Mouse (Mus musculus) heart, embryonic 14.5 days (tissue): ENCODE measurements around the gene Kcnk13. TPM values are rescaled to one million over a fixed set of nuclear protein-coding genes. Genes with fewer than 3 reads are reported as not detected.
A peak's percentile ranks its signal among the peaks of the same experiment; 100 is the strongest.

Source experiments
- ATAC-seq: fragments of 200-750 bp; cut with Nextera tagmentation; 2 replicates; pipeline ENCODE4 v1.8.0; 2017; ENCODE audit warnings: low read depth, moderate TSS enrichment; ENCODE audit not compliant: insufficient number of reproducible peaks, insufficient read depth, low FRiP score
- H3K27ac ChIP-seq, 2 experiments: fragments of 200-500 bp in 1 of 2; fragments of 300-500 bp in 1 of 2; sonication (generic) in 1 of 2; replicated peaks in 1 of 2; 2 replicates each; pipeline ENCODE4 v1.5.1; 2012 to 2014; ENCODE audit warnings: low read depth in 2 of 2, low read length in 2 of 2, control low read depth in 1 of 2, mild to moderate bottlenecking in 1 of 2, mixed read lengths in 1 of 2; ENCODE audit not compliant: control insufficient read depth in 1 of 2, insufficient read depth in 1 of 2
- H3K27me3 ChIP-seq: fragments of 300-500 bp; sonication (generic); 2 replicates; pipeline ENCODE4 v1.6.1; 2014; ENCODE audit warnings: mild to moderate bottlenecking, low read length, control low read depth; ENCODE audit not compliant: control insufficient read depth, insufficient read depth
- H3K36me3 ChIP-seq: fragments of 300-500 bp; sonication (generic); 2 replicates; pipeline ENCODE4 v1.6.1; 2014; ENCODE audit warnings: mild to moderate bottlenecking, control low read depth, low read length, mixed read lengths; ENCODE audit not compliant: control insufficient read depth, insufficient read depth
- H3K4me1 ChIP-seq, 2 experiments: fragments of 200-500 bp in 1 of 2; fragments of 300-500 bp in 1 of 2; sonication (generic) in 1 of 2; 2 replicates each; pipeline ENCODE4 v1.6.1; 2012 to 2014; ENCODE audit warnings: low read length in 2 of 2, control low read depth in 1 of 2, mixed read lengths in 1 of 2; ENCODE audit not compliant: control insufficient read depth in 2 of 2, insufficient read depth in 2 of 2
- H3K4me2 ChIP-seq: fragments of 300-500 bp; sonication (generic); 2 replicates; pipeline ENCODE4 v1.6.1; 2014; ENCODE audit warnings: mild to moderate bottlenecking, low read length
- H3K4me3 ChIP-seq, 2 experiments: fragments of 200-500 bp in 1 of 2; fragments of 300-500 bp in 1 of 2; sonication (generic) in 1 of 2; 2 replicates each; pipeline ENCODE4 v1.5.1; 2012 to 2014; ENCODE audit warnings: low read length in 2 of 2, mild to moderate bottlenecking in 2 of 2, control low read depth in 1 of 2, low read depth in 1 of 2, moderate library complexity in 1 of 2; ENCODE audit not compliant: control insufficient read depth in 1 of 2, insufficient read depth in 1 of 2
- H3K9ac ChIP-seq: fragments of 300-500 bp; sonication (generic); 2 replicates; pipeline ENCODE4 v1.6.1; 2014; ENCODE audit warnings: mild to moderate bottlenecking, low read length
- H3K9me3 ChIP-seq: fragments of 300-500 bp; sonication (generic); 2 replicates; pipeline ENCODE4 v1.6.1; 2016; ENCODE audit warnings: low read length, control low read depth; ENCODE audit not compliant: control insufficient read depth
- WGBS: fragments of 180-500 bp; shearing (Covaris S2); extraction: QIAGEN DNeasy Blood & Tissue Kit; methylation state at CpG from one replicate; pipeline ENCODE4 v1.1.7; 2014; 5-methylcytosine and 5-hydroxymethylcytosine counted together
- polyA plus RNA-seq: library from polyadenylated mRNA; unstranded; fragments of >200 nt; fragmentation: Nextera tagmentation; extraction: Ambion mirVana; gene quantifications from 2 replicates; pipeline ENCODE4 v1.2.1, GENCODE M21; 2014

The Kcnk13 gene
- polyA plus RNA-seq, result 0.08 and 0.31 TPM in 2 replicates

- Histone ChIP-seq H3K9me3 (no peaks in the 10 kb centered on the region), H3K4me2 (peak within 1 kb of the TSS; percentile 95), H3K9ac (peak within 1 kb of the TSS; percentile 57), H3K27ac (no peak within 1 kb of the TSS), H3K27me3 (peaks cover 73% of the 10 kb centered on the region), H3K36me3 (no peaks in the 10 kb centered on the region), H3K4me1 (peaks cover 2 to 23% of the 10 kb centered on the region in 2 experiments; a peak in 3 of 4 replicates), H3K4me3 (peak within 1 kb of the TSS; percentile 48 to 56)
- WGBS, result 2% methylated on average over 39 of the region's 39 CpGs
- ATAC-seq, result 0 out of 2 replicates have a peak, but pooled peaks have one; percentile 51
Measured at GRCm38 (mm10) chr12:99964301-99965202, at the start of gene Kcnk13. Gene Kcnk13, plus strand, starts transcription at chr12:99964499.

DNA sequence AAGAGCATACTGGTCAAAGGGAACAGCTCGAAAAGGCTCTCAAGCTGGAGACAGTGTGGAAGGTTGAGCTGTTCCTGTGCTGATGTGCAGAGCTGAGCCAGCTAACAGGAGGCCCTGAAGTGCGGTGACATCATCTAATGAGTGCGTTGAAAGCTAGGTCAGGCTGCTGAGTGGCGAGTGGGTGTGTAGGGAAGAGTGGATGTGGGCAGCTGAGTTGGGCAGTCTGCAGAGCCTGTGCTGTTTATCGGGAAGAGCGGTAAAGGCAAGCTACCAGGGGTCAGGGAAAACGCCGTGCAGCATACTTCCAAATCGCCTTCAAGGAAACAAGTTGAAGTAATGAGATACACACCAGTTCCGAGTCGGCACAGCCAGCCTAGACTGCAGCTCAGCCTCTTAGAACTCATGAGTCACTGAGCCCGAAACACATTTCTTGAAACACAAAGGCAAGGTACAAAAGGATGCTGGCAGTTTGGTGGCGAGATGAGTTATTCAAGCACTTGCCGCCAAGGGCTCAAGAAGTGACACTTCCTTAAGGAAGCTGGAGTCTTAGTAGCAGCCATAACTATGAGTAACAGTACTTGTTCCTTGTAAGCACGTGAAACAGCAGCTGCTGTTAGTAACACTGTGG is 46.4 kb upstream of the Kcnk13 start:
- H3K9ac ChIP-seq, result peak overlapping the region; percentile 21; the same call in 1 of the 2 replicates
- H3K4me1 ChIP-seq, result peaks cover 7 to 13% of the 10 kb centered on the region in 2 experiments
- peaks cover 30% of the 10 kb centered on the region for H3K36me3 ChIP-seq
- H3K27ac ChIP-seq, result peak overlapping the region; percentile 30 to 60; a peak in 2 of 4 replicates
- H3K9me3 ChIP-seq, result no peaks in the 10 kb centered on the region
- H3K4me2 ChIP-seq, result peak overlapping the region; percentile 35; the same call in 1 of the 2 replicates
- no peak overlapping the region for H3K4me3 ChIP-seq
- 38% methylated on average over 15 of the region's 15 CpGs for WGBS
- ATAC-seq, result peak; percentile 90
- H3K27me3 ChIP-seq, result no peaks in the 10 kb centered on the region

- Histone ChIP-seq H3K4me1 (peaks cover 12 to 19% of the 10 kb centered on the region in 2 experiments), H3K36me3 (peaks cover 22% of the 10 kb centered on the region), H3K27ac (no peak overlapping the region), H3K9ac (no peak overlapping the region), H3K4me3 (no peak overlapping the region), H3K4me2 (no peak overlapping the region), H3K27me3 (no peaks in the 10 kb centered on the region), H3K9me3 (no peaks in the 10 kb centered on the region)
- WGBS, result 86% methylated on average over 3 of the region's 3 CpGs
- ATAC-seq, result no peak
Measured at GRCm38 (mm10) chr12:99919636-99920035, 44.7 kb upstream of the Kcnk13 start.

DNA sequence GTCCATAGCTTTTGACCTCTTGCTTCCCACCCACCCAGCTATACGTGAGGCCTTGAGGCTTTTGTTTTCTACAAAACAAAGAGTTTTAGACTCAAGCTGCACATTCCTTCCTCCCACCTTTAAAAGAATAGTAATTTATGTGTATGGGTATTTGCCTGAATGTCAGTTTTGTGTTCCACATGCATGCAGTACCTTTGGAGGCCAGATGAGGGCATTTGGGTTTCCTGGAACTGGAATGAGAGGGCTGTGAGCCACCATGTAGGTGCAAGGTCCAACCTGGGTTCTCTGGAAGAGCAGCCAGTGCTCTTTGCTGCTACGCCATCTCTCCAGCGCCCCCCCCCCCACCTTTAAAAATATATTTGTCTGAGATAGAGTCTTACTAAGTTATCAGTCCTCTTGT is 43.3 kb upstream of the Kcnk13 start:
- Histone ChIP-seq H3K4me3 (no peak overlapping the region), H3K9me3 (no peaks in the 10 kb centered on the region), H3K36me3 (peaks cover 14% of the 10 kb centered on the region), H3K9ac (no peak overlapping the region), H3K4me1 (peaks cover 13 to 19% of the 10 kb centered on the region in 2 experiments), H3K27ac (no peak overlapping the region), H3K4me2 (no peak overlapping the region), H3K27me3 (no peaks in the 10 kb centered on the region)
- 92% methylated on average over 3 of the region's 3 CpGs for WGBS
- ATAC-seq, result no peak

GRCm38 (mm10) chr12:99923131-99923606 is 41.1 kb upstream of the Kcnk13 start:
- no peak overlapping the region for H3K9ac ChIP-seq
- no peak for ATAC-seq
- H3K4me2 ChIP-seq, result no peak overlapping the region
- 30% methylated on average over 5 of the region's 5 CpGs for WGBS
- no peaks in the 10 kb centered on the region for H3K9me3 ChIP-seq
- no peak overlapping the region for H3K27ac ChIP-seq
- no peaks in the 10 kb centered on the region for H3K27me3 ChIP-seq
- H3K4me1 ChIP-seq, result peaks cover 6 to 11% of the 10 kb centered on the region in 2 experiments
- peaks cover 21% of the 10 kb centered on the region for H3K36me3 ChIP-seq
- H3K4me3 ChIP-seq, result no peak overlapping the region

GRCm38 (mm10) chr12:99923703-99924102 is 40.6 kb upstream of the Kcnk13 start:
- ATAC-seq, result no peak
- Histone ChIP-seq H3K27me3 (no peaks in the 10 kb centered on the region), H3K4me3 (no peak overlapping the region), H3K36me3 (peaks cover 21% of the 10 kb centered on the region), H3K4me1 (peaks cover 6 to 8% of the 10 kb centered on the region in 2 experiments), H3K4me2 (no peak overlapping the region), H3K27ac (no peak overlapping the region), H3K9ac (no peak overlapping the region), H3K9me3 (no peaks in the 10 kb centered on the region)
- WGBS, result 63% methylated on average over 5 of the region's 5 CpGs

GRCm38 (mm10) chr12:99928311-99928710 is 36.0 kb upstream of the Kcnk13 start:
- Histone ChIP-seq H3K4me3 (no peak overlapping the region), H3K4me2 (no peak overlapping the region), H3K4me1 (peaks cover 2 to 7% of the 10 kb centered on the region in 2 experiments), H3K27me3 (no peaks in the 10 kb centered on the region), H3K36me3 (peaks cover 31% of the 10 kb centered on the region), H3K27ac (no peak overlapping the region), H3K9ac (no peak overlapping the region), H3K9me3 (no peaks in the 10 kb centered on the region)
- WGBS, result 77% methylated on average over 7 of the region's 7 CpGs
- no peak for ATAC-seq
